Mouse (Mus musculus): Measurements from ENCODE around the gene Abcg8. TPM values are rescaled to one million over a fixed set of nuclear protein-coding genes. Genes with fewer than 3 reads are reported as not detected.
A peak's percentile ranks its signal among the peaks of the same experiment; 100 is the strongest.

Gene Abcg8
- not detected for total RNA-seq (2021)

DNA sequence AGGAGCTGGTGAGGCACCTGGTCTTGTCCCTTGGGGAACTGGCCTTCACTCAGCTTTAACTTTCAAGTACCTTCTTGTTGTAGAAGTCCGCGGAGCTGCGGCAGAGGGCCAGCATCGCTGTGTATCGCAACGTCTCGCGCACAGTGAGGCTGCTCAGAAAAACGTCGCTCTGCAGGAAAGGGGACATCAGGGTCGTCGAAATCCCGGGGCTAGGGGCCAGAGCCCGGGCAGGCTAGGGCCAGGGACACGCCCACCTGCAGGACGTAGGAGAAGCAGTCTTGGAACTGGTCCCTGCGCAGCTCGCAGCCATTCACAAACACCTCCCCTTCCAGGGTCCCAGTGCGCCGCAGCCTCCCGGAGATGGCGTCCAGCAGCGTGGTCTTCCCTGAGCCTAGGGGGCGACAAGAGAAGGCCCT, at the start of gene Abcg8:
Gene Abcg8 (plus strand): TSS at position 352 of the 416 bp plus-strand sequence.
- intact Hi-C loops (cut with DNase I): no loop called here
- no peak for DNase-seq (ENCODE audit: low spot score in 2 of 2)

DNA sequence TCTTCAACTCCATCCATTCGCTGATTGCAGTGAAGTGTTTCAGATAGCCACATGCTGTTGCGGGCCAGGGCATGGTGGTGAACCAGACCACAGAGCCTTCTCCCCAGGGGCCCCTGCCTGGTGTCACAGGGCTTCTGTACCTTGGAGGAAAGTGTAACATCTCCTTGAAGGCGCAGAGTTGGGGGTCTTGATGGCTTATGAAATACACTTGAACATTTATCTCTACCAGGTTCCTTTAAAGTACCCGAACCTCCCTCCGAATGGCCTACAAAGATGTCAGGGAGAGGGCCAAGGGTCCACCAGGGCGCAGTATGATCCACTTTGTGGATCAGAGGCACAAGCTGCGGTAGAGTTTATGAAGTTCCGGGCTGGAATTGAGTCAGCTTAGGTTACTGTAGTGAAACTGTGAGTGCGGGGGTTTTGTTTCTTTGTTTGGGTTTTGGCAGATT, 49.2 kb upstream of the Abcg8 start:
- DNase-seq (ENCODE audit: low spot score in 2 of 2): peak in 1 of 2 experiments; percentile 16
- intact Hi-C loops (cut with DNase I): loop anchor here (5.0 kb wide), 2 partner anchors 115 to 160 kb away; partner anchors contain the start of genes Plekhh2 and Thada

- intact Hi-C loops (cut with DNase I): loop anchor here (5.0 kb wide), 2 partner anchors 115 to 160 kb away; partner anchors contain the start of genes Plekhh2 and Thada
- DNase-seq (ENCODE audit: low spot score in 2 of 2): no peak
Observed at GRCm38 (mm10) chr17:84627721-84628120, 48.4 kb upstream of the Abcg8 start.

GRCm38 (mm10) chr17:84628611-84629010, 47.5 kb upstream of the Abcg8 start:
- peak in 1 of 2 experiments; percentile 18 for DNase-seq (ENCODE audit: low spot score in 2 of 2)
- intact Hi-C loops (cut with DNase I): loop anchor here (5.0 kb wide), 2 partner anchors 116 to 161 kb away; partner anchors contain the start of genes Plekhh2 and Thada

- intact Hi-C loops (cut with DNase I): no loop called here
- no peak for DNase-seq (ENCODE audit: low spot score in 2 of 2)
Observed at GRCm38 (mm10) chr17:84631836-84632235, 44.3 kb upstream of the Abcg8 start.

DNA sequence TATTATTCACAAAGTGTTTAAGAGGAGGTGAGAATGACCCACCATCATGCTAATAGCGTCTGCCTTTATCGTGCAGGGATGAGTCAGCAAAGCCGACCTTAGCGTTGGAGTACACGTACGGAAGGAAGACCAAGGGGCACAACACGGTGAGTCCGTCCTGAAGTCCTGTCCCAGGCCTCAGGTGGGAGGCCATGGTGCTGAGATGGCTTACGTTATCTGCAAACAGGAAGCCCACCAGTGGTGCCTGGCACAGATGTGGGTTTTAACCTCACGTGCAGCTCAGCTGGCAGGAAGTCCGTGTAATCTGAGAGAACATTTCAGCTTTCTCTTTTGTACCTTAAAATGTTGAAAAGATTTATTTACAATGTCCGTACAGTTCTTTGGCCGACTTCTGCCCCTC, 42.7 kb upstream of the Abcg8 start:
- DNase-seq (ENCODE audit: low spot score in 2 of 2): no peak
- intact Hi-C loops (cut with DNase I): no loop called here

GRCm38 (mm10) chr17:84636328-84636727, 39.8 kb upstream of the Abcg8 start:
- intact Hi-C loops (cut with DNase I): no loop called here

DNA sequence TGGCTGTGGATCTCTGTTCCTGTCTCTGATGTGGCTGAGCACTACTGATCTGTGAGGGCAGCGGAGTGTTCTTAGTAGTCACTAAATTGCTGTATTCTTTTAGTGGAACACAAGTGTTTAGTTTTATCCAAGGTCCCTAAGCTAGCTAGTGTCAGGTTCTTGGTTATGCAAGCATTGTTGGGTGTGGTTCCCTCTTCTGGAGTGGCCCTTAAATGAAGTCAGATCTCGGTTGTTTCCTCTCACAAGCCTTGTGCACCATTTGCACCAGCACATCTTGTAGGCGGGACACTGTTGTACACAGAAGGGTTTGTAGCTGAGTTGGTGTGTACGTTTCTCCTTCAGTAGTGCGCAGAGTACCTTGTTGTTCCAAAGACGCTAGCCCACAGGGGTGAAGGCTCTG, 38.1 kb upstream of the Abcg8 start:
- intact Hi-C loops (cut with DNase I): no loop called here
- no peak for DNase-seq (ENCODE audit: low spot score in 2 of 2)

More at GRCm38 (mm10) chr17:84636328-84636727, 39.8 kb upstream of the Abcg8 start:
- DNase-seq (ENCODE audit: low spot score in 2 of 2): no peak

DNA sequence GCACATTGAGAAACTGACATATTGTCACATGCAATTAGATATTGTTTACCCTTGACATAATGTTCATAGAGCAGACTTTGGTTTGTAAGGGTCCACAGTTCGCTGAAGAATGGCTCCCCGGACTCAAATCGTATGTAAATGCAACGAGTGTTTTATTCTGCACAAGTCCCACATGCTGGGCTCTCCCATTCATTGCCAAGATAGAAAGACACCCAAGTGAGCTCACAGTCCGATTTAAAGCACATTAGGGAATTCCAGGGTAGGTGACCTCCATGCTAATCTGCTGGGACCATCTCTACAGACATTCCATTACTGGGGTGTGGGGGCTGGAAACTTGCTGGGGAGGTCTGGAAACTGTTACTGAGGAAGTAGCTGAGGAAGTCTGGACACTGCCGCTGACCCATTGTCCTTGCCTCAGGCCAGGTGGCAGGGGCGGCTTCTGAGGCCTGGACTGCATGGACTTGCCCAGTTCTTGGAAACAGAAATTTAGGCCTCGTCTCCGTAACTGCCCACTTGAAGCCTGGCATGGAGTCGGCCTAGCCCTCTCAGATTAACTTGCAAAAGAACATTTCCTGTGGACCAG, 36.2 kb upstream of the Abcg8 start:
- intact Hi-C loops (cut with DNase I): no loop called here
- no peak for DNase-seq (ENCODE audit: low spot score in 2 of 2)

GRCm38 (mm10) chr17:84641893-84642292, 34.2 kb upstream of the Abcg8 start:
- intact Hi-C loops (cut with DNase I): no loop called here
- DNase-seq (ENCODE audit: low spot score in 2 of 2): peak; percentile 31 to 64

DNA sequence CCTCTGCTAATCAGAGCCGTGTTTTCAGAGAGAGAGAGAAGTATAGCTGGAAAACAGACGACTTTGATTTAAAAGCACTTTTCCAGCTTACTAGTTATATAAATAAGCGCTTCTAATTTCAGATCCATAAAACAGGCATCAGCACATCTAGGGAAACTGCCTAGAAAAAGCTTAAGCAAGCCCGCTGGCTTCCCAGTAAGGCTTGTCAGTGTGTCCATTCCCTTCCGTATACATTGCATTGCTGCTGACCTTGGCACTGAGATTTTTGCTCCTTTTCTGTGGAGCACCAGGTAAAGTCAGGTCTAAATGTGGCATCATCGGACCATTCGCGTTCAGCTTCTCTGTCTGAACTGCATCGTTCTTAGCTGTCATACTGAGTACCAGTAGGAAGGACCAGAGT, 33.8 kb upstream of the Abcg8 start:
- DNase-seq (ENCODE audit: low spot score in 2 of 2): peak in 1 of 2 experiments; percentile 47
- intact Hi-C loops (cut with DNase I): no loop called here

- DNase-seq (ENCODE audit: low spot score in 2 of 2): no peak
- intact Hi-C loops (cut with DNase I): loop anchor here (5.0 kb wide), 1 partner anchor 132 kb away; the partner anchor contains the start of gene Plekhh2
Observed at GRCm38 (mm10) chr17:84644292-84645050, 31.6 kb upstream of the Abcg8 start.

GRCm38 (mm10) chr17:84645119-84645518, 31.0 kb upstream of the Abcg8 start:
- DNase-seq (ENCODE audit: low spot score in 2 of 2): no peak
- intact Hi-C loops (cut with DNase I): loop anchor here (5.0 kb wide), 1 partner anchor 133 kb away; the partner anchor contains the start of gene Plekhh2

- DNase-seq (ENCODE audit: low spot score in 2 of 2): no peak
- intact Hi-C loops (cut with DNase I): loop anchor here (5.0 kb wide), 1 partner anchor 134 kb away; the partner anchor contains the start of gene Plekhh2
Observed at GRCm38 (mm10) chr17:84645894-84646293, 30.2 kb upstream of the Abcg8 start.

GRCm38 (mm10) chr17:84646477-84646876, 29.6 kb upstream of the Abcg8 start:
- DNase-seq (ENCODE audit: low spot score in 2 of 2): peak in 1 of 2 experiments; percentile 62
- intact Hi-C loops (cut with DNase I): loop anchor here (5.0 kb wide), 1 partner anchor 134 kb away; the partner anchor contains the start of gene Plekhh2

GRCm38 (mm10) chr17:84647630-84648029, 28.5 kb upstream of the Abcg8 start:
- DNase-seq (ENCODE audit: low spot score in 2 of 2): no peak
- intact Hi-C loops (cut with DNase I): loop anchor here (5.0 kb wide), 1 partner anchor 135 kb away; the partner anchor contains the start of gene Plekhh2

GRCm38 (mm10) chr17:84650302-84651017, 25.6 kb upstream of the Abcg8 start:
- DNase-seq (ENCODE audit: low spot score in 2 of 2): no peak
- intact Hi-C loops (cut with DNase I): no loop called here

GRCm38 (mm10) chr17:84653544-84653943, 22.6 kb upstream of the Abcg8 start:
- intact Hi-C loops (cut with DNase I): no loop called here
- DNase-seq (ENCODE audit: low spot score in 2 of 2): no peak

DNA sequence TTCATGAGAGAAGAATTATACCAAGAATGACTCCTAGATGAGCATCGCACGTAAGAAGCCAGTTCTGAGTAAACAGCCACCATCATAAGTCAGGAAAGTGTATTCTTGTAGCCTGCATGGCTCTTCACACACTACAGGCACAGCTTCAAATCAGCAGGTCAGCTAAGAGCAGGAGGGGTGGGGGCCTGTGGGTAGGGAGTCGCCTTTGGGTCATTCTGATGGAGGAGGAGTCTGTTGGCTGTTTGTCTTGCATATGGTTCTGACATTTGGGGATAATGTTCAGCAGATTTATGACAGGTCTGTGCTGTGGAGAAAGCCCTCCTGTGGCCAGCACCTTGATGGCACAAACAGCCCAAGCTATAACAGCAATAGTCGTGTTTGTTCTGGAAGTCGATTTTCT, 19.9 kb upstream of the Abcg8 start:
- intact Hi-C loops (cut with DNase I): no loop called here
- no peak for DNase-seq (ENCODE audit: low spot score in 2 of 2)

All from left cerebral cortex, postnatal 25 days (tissue).